Mouse (Mus musculus) urinary bladder, postnatal 4 days (tissue): Measurements from ENCODE around the gene Ankrd27.

Source experiments
- DNase-seq, 2 experiments: peaks; one replicate each; pipeline ENCODE4 v3.0.0; 2021 to 2022; ENCODE audit warnings: low spot score in 2 of 2

Gene Ankrd27

GRCm38 (mm10) chr7:35584068-35584785, 1.8 kb upstream of the Ankrd27 start:
- DNase-seq, result no peak

- DNase-seq, result no peak
These were observed 1.3 kb upstream of the Ankrd27 start for GRCm38 (mm10) chr7:35584786-35585190.

- DNase-seq, result no peak
These were observed 621 bp upstream of the Ankrd27 start, which contains the start of gene Rgs9bp for GRCm38 (mm10) chr7:35585191-35586054. Rgs9bp (minus strand) TSS chr7:35585582.

- no peak for DNase-seq
These were observed 932 bp downstream of the Ankrd27 start for GRCm38 (mm10) chr7:35586906-35587445.

- DNase-seq, result no peak
These were observed 1.7 kb downstream of the Ankrd27 start for GRCm38 (mm10) chr7:35587728-35588127.

GRCm38 (mm10) chr7:35588680-35589428, 2.8 kb downstream of the Ankrd27 start:
- DNase-seq, result no peak

GRCm38 (mm10) chr7:35589485-35589884, 3.4 kb downstream of the Ankrd27 start:
- no peak for DNase-seq

- no peak for DNase-seq
These were observed 4.7 kb downstream of the Ankrd27 start for GRCm38 (mm10) chr7:35590731-35591191.

- no peak for DNase-seq
These were observed 8.3 kb downstream of the Ankrd27 start for GRCm38 (mm10) chr7:35594311-35594710.

- DNase-seq, result no peak
These were observed 13.4 kb downstream of the Ankrd27 start for GRCm38 (mm10) chr7:35599492-35599891.

GRCm38 (mm10) chr7:35600031-35600430, 14.0 kb downstream of the Ankrd27 start:
- DNase-seq, result no peak

GRCm38 (mm10) chr7:35601106-35601505, 15.1 kb downstream of the Ankrd27 start:
- DNase-seq, result no peak

- DNase-seq, result no peak
These were observed 16.7 kb downstream of the Ankrd27 start for GRCm38 (mm10) chr7:35602766-35603165.

GRCm38 (mm10) chr7:35606816-35607215, 20.8 kb downstream of the Ankrd27 start:
- no peak for DNase-seq

GRCm38 (mm10) chr7:35609245-35609644, 23.2 kb downstream of the Ankrd27 start:
- no peak for DNase-seq

- DNase-seq, result no peak
These were observed 31.5 kb downstream of the Ankrd27 start for GRCm38 (mm10) chr7:35617513-35617912.

GRCm38 (mm10) chr7:35622626-35623025, 36.6 kb downstream of the Ankrd27 start:
- DNase-seq, result no peak

GRCm38 (mm10) chr7:35626038-35626437, 40.0 kb downstream of the Ankrd27 start:
- DNase-seq, result no peak

- DNase-seq, result no peak
These were observed 41.3 kb downstream of the Ankrd27 start for GRCm38 (mm10) chr7:35627371-35627770.

- no peak for DNase-seq
These were observed 42.5 kb downstream of the Ankrd27 start for GRCm38 (mm10) chr7:35628496-35628895.

GRCm38 (mm10) chr7:35636229-35636628, 50.2 kb downstream of the Ankrd27 start:
- no peak for DNase-seq

GRCm38 (mm10) chr7:35636874-35637273, 50.8 kb downstream of the Ankrd27 start:
- DNase-seq, result no peak
